Mouse (Mus musculus) kidney, embryonic 14.5 days (tissue): Measurements from ENCODE around the gene Rnase2b. TPM values are rescaled to one million over a fixed set of nuclear protein-coding genes. Genes with fewer than 3 reads are reported as not detected.

ENCODE experiments used
- ATAC-seq: fragments of 200-750 bp; cut with Nextera tagmentation; 2 replicates; pipeline ENCODE4 v1.8.0; 2017; ENCODE audit warnings: moderate number of reproducible peaks, mild to moderate bottlenecking, moderate TSS enrichment, moderate library complexity; ENCODE audit not compliant: low FRiP score, low TSS enrichment
- H3K27ac ChIP-seq: fragments of 300-500 bp; sonication (generic); 2 replicates; pipeline ENCODE4 v1.5.1; 2014; ENCODE audit warnings: low read depth, mild to moderate bottlenecking, low read length, moderate library complexity, mixed read lengths
- H3K27me3 ChIP-seq: fragments of 300-500 bp; sonication (generic); 2 replicates; pipeline ENCODE4 v1.6.1; 2014; ENCODE audit warnings: mild to moderate bottlenecking, low read length; ENCODE audit not compliant: control insufficient read depth, insufficient read depth
- H3K36me3 ChIP-seq: fragments of 300-500 bp; sonication (generic); 2 replicates; pipeline ENCODE4 v1.6.1; 2014; ENCODE audit warnings: low read length, mixed read lengths; ENCODE audit not compliant: control insufficient read depth, insufficient read depth
- H3K4me1 ChIP-seq: fragments of 300-500 bp; sonication (generic); 2 replicates; pipeline ENCODE4 v1.6.1; 2014; ENCODE audit warnings: low read length, mixed read lengths; ENCODE audit not compliant: control insufficient read depth, insufficient read depth
- H3K4me2 ChIP-seq: fragments of 300-500 bp; sonication (generic); replicated peaks from 2 replicates; pipeline ENCODE4 v1.6.1; 2014; ENCODE audit warnings: low read depth, mild to moderate bottlenecking, low read length
- H3K4me3 ChIP-seq: fragments of 300-500 bp; sonication (generic); 2 replicates; pipeline ENCODE4 v1.5.1; 2014; ENCODE audit warnings: mild to moderate bottlenecking, low read length
- H3K9ac ChIP-seq: fragments of 300-500 bp; sonication (generic); 2 replicates; pipeline ENCODE4 v1.6.1; 2014; ENCODE audit warnings: low read depth, mild to moderate bottlenecking, low read length, moderate library complexity
- H3K9me3 ChIP-seq: fragments of 300-500 bp; sonication (generic); 2 replicates; pipeline ENCODE4 v1.6.1; 2016; ENCODE audit warnings: low read length; ENCODE audit not compliant: control insufficient read depth
- WGBS: fragments of 180-500 bp; shearing (Covaris S2); extraction: QIAGEN DNeasy Blood & Tissue Kit; methylation state at CpG from one replicate; pipeline ENCODE4 v1.1.7; 2014; 5-methylcytosine and 5-hydroxymethylcytosine counted together
- polyA plus RNA-seq: library from polyadenylated mRNA; unstranded; fragments of >200 nt; fragmentation: Nextera tagmentation; extraction: Ambion mirVana; gene quantifications from 2 replicates; pipeline ENCODE4 v1.2.1, GENCODE M21; 2014

Rnase2b gene
- polyA plus RNA-seq, 1 experiment from 2014 or later = not detected

GRCm38 (mm10) chr14:51131086-51131815 lies 30.8 kb upstream of the Rnase2b start:
- Histone ChIP-seq H3K9ac (no peak overlapping the region), H3K9me3 (no peaks in the 10 kb centered on the region), H3K4me3 (no peak overlapping the region), H3K36me3 (no peaks in the 10 kb centered on the region), H3K4me2 (no peak overlapping the region), H3K27ac (no peak overlapping the region), H3K4me1 (no peaks in the 10 kb centered on the region), H3K27me3 (no peaks in the 10 kb centered on the region)
- no peak for ATAC-seq
- 76% methylated on average over 7 of the region's 7 CpGs for WGBS

GRCm38 (mm10) chr14:51132372-51132771 lies 29.7 kb upstream of the Rnase2b start:
- Histone ChIP-seq H3K9me3 (no peaks in the 10 kb centered on the region), H3K27ac (no peak overlapping the region), H3K4me2 (no peak overlapping the region), H3K4me1 (no peaks in the 10 kb centered on the region), H3K4me3 (no peak overlapping the region), H3K27me3 (no peaks in the 10 kb centered on the region), H3K36me3 (no peaks in the 10 kb centered on the region), H3K9ac (no peak overlapping the region)
- no peak for ATAC-seq
- 92% methylated on average over 4 of the region's 4 CpGs for WGBS

DNA sequence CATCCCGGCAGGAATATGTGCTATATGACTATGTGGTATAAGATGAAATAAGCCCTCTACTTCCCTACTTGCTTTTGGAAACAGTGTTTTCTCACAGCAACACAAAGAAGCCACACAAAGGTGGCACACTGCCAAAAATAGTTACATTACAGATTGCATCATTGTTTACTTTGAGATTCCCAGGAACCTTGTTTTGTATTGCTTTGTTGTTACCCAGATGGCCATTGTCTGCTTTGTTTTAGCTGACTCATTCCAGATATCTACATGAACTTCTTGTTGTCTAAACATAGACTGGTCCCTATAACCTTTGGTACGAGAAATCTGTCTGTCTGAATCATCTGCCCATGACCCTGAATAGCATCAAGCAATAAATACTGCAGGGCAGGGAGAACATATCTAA lies 21.7 kb upstream of the Rnase2b start:
- no peaks in the 10 kb centered on the region for H3K9me3 ChIP-seq
- no peak overlapping the region for H3K27ac ChIP-seq
- no peaks in the 10 kb centered on the region for H3K4me1 ChIP-seq
- no peak overlapping the region for H3K9ac ChIP-seq
- 67% methylated on average over 2 of the region's 2 CpGs for WGBS
- H3K36me3 ChIP-seq = no peaks in the 10 kb centered on the region
- no peak overlapping the region for H3K4me3 ChIP-seq
- no peak overlapping the region for H3K4me2 ChIP-seq
- H3K27me3 ChIP-seq = no peaks in the 10 kb centered on the region
- ATAC-seq = no peak

DNA sequence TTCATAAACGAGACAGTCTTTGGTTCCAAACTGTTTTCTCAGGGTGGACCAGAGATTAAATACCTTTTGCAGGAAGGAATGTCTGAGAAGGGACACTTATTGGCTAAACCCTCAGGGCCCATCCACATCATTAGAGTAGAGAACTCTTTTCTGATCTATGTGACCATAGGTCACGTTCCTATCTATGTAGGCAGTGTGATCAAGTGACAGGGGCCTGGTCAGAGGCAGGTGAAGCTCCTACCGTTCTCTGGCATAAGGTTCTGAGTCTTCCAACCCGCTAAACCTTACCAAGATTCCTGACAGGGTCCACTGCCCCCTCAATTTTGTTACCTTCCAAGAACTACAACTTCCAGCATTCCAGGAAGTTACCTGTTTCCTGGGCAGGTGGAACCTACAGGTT lies 19.9 kb upstream of the Rnase2b start:
- H3K4me1 ChIP-seq = no peaks in the 10 kb centered on the region
- H3K9me3 ChIP-seq = no peaks in the 10 kb centered on the region
- no peak overlapping the region for H3K27ac ChIP-seq
- H3K4me3 ChIP-seq = no peak overlapping the region
- H3K27me3 ChIP-seq = no peaks in the 10 kb centered on the region
- no peak overlapping the region for H3K9ac ChIP-seq
- ATAC-seq = no peak
- H3K4me2 ChIP-seq = no peak overlapping the region
- no peaks in the 10 kb centered on the region for H3K36me3 ChIP-seq
- 82% methylated on average over 4 of the region's 4 CpGs for WGBS

- Histone ChIP-seq H3K4me2 (no peak overlapping the region), H3K4me3 (no peak overlapping the region), H3K9ac (no peak overlapping the region), H3K9me3 (no peaks in the 10 kb centered on the region), H3K27me3 (no peaks in the 10 kb centered on the region), H3K4me1 (no peaks in the 10 kb centered on the region), H3K36me3 (no peaks in the 10 kb centered on the region), H3K27ac (no peak overlapping the region)
- 87% methylated on average over 3 of the region's 3 CpGs for WGBS
- no peak for ATAC-seq
Observed at GRCm38 (mm10) chr14:51142568-51142967, 19.5 kb upstream of the Rnase2b start.

- ATAC-seq = no peak
- no peak overlapping the region for H3K4me2 ChIP-seq
Observed at GRCm38 (mm10) chr14:51143287-51143686, 18.8 kb upstream of the Rnase2b start.

GRCm38 (mm10) chr14:51143937-51144336 lies 18.1 kb upstream of the Rnase2b start:
- no peaks in the 10 kb centered on the region for H3K27me3 ChIP-seq
- 66% methylated on average over 2 of the region's 2 CpGs for WGBS
- H3K4me1 ChIP-seq = no peaks in the 10 kb centered on the region
- no peak for ATAC-seq
- no peaks in the 10 kb centered on the region for H3K9me3 ChIP-seq
- no peaks in the 10 kb centered on the region for H3K36me3 ChIP-seq
- H3K9ac ChIP-seq = no peak overlapping the region
- H3K27ac ChIP-seq = no peak overlapping the region
- H3K4me3 ChIP-seq = no peak overlapping the region
- no peak overlapping the region for H3K4me2 ChIP-seq

More at GRCm38 (mm10) chr14:51143287-51143686, 18.8 kb upstream of the Rnase2b start:
- H3K4me1 ChIP-seq = no peaks in the 10 kb centered on the region
- H3K9ac ChIP-seq = no peak overlapping the region
- no peaks in the 10 kb centered on the region for H3K9me3 ChIP-seq
- H3K36me3 ChIP-seq = no peaks in the 10 kb centered on the region
- WGBS = 80% methylated on average over 4 of the region's 4 CpGs
- H3K27ac ChIP-seq = no peak overlapping the region
- H3K27me3 ChIP-seq = no peaks in the 10 kb centered on the region
- H3K4me3 ChIP-seq = no peak overlapping the region

DNA sequence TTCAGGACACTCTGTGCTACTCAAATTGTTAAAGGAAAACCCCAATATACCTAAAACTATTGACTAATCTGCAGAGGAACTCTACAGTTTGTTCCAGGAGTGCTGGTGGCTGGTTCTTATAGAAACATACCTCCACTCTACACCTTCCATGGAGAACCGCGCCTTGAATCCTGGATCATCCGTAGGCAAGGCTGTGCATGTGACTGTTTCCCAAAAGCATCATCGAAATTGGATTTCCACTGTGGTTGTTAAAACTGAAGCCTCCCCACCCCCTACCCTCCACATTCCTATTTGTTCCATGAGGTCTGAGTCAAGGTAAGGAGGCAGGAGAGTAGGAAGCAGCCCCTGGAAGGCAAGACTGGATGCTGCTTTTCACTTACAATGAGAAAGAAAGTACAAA lies 17.6 kb upstream of the Rnase2b start:
- Histone ChIP-seq H3K27me3 (no peaks in the 10 kb centered on the region), H3K4me3 (no peak overlapping the region), H3K27ac (no peak overlapping the region), H3K36me3 (no peaks in the 10 kb centered on the region), H3K9ac (no peak overlapping the region), H3K4me2 (no peak overlapping the region), H3K9me3 (no peaks in the 10 kb centered on the region), H3K4me1 (no peaks in the 10 kb centered on the region)
- WGBS = 95% methylated on average over 4 of the region's 4 CpGs
- ATAC-seq = no peak

- Histone ChIP-seq H3K27me3 (no peaks in the 10 kb centered on the region), H3K4me3 (no peak overlapping the region), H3K4me2 (no peak overlapping the region), H3K4me1 (no peaks in the 10 kb centered on the region), H3K36me3 (no peaks in the 10 kb centered on the region), H3K27ac (no peak overlapping the region), H3K9ac (no peak overlapping the region), H3K9me3 (no peaks in the 10 kb centered on the region)
- no peak for ATAC-seq
- 77% methylated on average over 6 of the region's 6 CpGs for WGBS
Observed at GRCm38 (mm10) chr14:51145521-51145920, 16.5 kb upstream of the Rnase2b start.
